Mouse (Mus musculus): ENCODE data around the gene Smyd3. TPM values are rescaled to one million over a fixed set of nuclear protein-coding genes. Genes with fewer than 3 reads are reported as not detected.

Gene Smyd3
- polyA plus RNA-seq, 1 experiment from 2014 or later = 18.3 TPM

- peak; percentile 93 for DNase-seq (ENCODE audit: low spot score)
- H3K4me3 ChIP-seq (replicated peaks; ENCODE audit: low read depth, low read length) = no peak overlapping the region
- WGBS = 26% methylated on average over 11 of the region's 11 CpGs
- H3K27me3 ChIP-seq (ENCODE audit: insufficient read depth, low read length) = no peaks in the 10 kb centered on the region
- 0 out of 2 replicates have a peak, but pooled peaks cover 6% of the 10 kb centered on the region for H3K4me1 ChIP-seq (replicated peaks; ENCODE audit: insufficient read depth, low read length)
- no peaks in the 10 kb centered on the region for H3K9me3 ChIP-seq (replicated peaks; ENCODE audit: low read length)
- peak overlapping the region; percentile 65; the same call in 1 of the 2 replicates for H3K27ac ChIP-seq
- no peak for TF ChIP-seq CTCF (IDR thresholded peaks at IDR 0.05; ENCODE audit: low read depth)
- no peak for ATAC-seq (replicated peaks; ENCODE audit: low FRiP score, low read depth)
- no peaks in the 10 kb centered on the region for H3K36me3 ChIP-seq (ENCODE audit: insufficient read depth, low read length)
- H3K4me2 ChIP-seq (ENCODE audit: low read length) = no peak overlapping the region
- no peak overlapping the region for H3K9ac ChIP-seq (ENCODE audit: low read depth, low read length)
Measured at GRCm38 (mm10) chr1:179143154-179143832, 374.5 kb downstream of the Smyd3 start.

DNA sequence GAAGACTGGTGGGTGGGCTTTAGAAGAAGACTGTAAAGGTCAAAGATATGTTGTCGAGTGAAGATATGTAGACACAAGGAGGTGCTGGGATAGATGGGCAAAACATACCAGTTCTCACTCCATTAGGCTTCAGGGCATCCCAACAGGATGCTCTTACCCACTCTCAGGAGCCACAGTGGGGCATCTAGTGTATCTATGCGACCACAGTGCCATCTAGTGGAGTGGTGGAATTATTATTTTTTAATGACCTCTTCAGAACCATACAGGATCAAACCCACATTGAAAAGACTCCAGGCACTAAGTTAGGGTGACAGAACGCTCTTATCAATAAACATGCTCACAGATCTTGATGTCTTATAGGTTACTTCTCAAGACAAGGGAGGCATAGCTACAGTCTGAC, 375.7 kb downstream of the Smyd3 start:
- H3K27ac ChIP-seq = no peak overlapping the region
- WGBS = 39% methylated on average over 3 of the region's 3 CpGs
- peak; percentile 37; the same call in 1 of the 2 replicates for ATAC-seq (replicated peaks; ENCODE audit: low FRiP score, low read depth)

DNA sequence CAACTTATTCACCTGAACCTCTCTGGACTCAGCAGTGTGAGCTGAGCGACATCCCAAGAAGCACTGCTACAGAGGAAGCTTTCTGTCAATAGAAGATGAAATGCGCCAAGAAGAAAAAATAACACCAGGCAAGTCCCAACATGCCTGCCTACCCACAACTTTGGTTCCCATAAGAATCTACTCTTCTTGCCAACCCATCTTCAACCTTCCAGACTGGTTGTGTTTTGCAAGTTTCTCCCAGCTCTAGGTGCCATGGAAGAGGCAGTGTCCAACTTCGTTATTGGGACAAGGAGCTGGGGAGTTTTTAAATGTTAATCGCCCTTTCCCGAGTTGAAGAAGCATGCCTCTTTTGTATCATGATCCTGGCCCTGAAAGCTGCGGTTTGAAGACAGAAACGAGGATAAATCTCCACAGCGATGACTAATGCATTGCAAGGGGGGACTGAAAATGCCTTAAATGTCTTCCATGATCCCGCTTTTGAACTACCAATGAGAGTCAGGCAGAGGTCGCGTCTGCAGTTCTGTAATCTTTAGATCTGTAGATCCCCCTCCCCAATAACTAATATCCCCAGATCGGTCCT, 376.7 kb downstream of the Smyd3 start:
- ATAC-seq (replicated peaks; ENCODE audit: low FRiP score, low read depth) = no peak
- 0 out of 2 replicates have a peak, but pooled peaks cover 15% of the 10 kb centered on the region for H3K4me1 ChIP-seq (replicated peaks; ENCODE audit: insufficient read depth, low read length)
- H3K9ac ChIP-seq (ENCODE audit: low read depth, low read length) = no peak overlapping the region
- DNase-seq (ENCODE audit: low spot score) = peak; percentile 41
- H3K9me3 ChIP-seq (replicated peaks; ENCODE audit: low read length) = no peaks in the 10 kb centered on the region
- no peak overlapping the region for H3K4me3 ChIP-seq (replicated peaks; ENCODE audit: low read depth, low read length)
- no peak for TF ChIP-seq CTCF (IDR thresholded peaks at IDR 0.05; ENCODE audit: low read depth)
- 72% methylated on average over 12 of the region's 12 CpGs for WGBS
- H3K27ac ChIP-seq = no peak overlapping the region
- no peaks in the 10 kb centered on the region for H3K36me3 ChIP-seq (ENCODE audit: insufficient read depth, low read length)
- H3K27me3 ChIP-seq (ENCODE audit: insufficient read depth, low read length) = no peaks in the 10 kb centered on the region
- H3K4me2 ChIP-seq (ENCODE audit: low read length) = no peak overlapping the region

More for the DNA sequence above, 375.7 kb downstream of the Smyd3 start:
- peak; percentile 82 for DNase-seq (ENCODE audit: low spot score)
- 0 out of 2 replicates have a peak, but pooled peaks cover 6% of the 10 kb centered on the region for H3K4me1 ChIP-seq (replicated peaks; ENCODE audit: insufficient read depth, low read length)
- peak; percentile 84 for TF ChIP-seq CTCF (IDR thresholded peaks at IDR 0.05; ENCODE audit: low read depth)
- no peaks in the 10 kb centered on the region for H3K36me3 ChIP-seq (ENCODE audit: insufficient read depth, low read length)
- H3K27me3 ChIP-seq (ENCODE audit: insufficient read depth, low read length) = no peaks in the 10 kb centered on the region
- no peak overlapping the region for H3K9ac ChIP-seq (ENCODE audit: low read depth, low read length)
- H3K4me2 ChIP-seq (ENCODE audit: low read length) = no peak overlapping the region
- no peak overlapping the region for H3K4me3 ChIP-seq (replicated peaks; ENCODE audit: low read depth, low read length)
- H3K9me3 ChIP-seq (replicated peaks; ENCODE audit: low read length) = no peaks in the 10 kb centered on the region

- Histone ChIP-seq H3K4me2 (ENCODE audit: low read length) (0 out of 2 replicates have a peak overlapping the region, but pooled peaks have one; percentile 0), H3K27me3 (ENCODE audit: insufficient read depth, low read length) (no peaks in the 10 kb centered on the region), H3K36me3 (ENCODE audit: insufficient read depth, low read length) (no peaks in the 10 kb centered on the region), H3K4me3 (replicated peaks; ENCODE audit: low read depth, low read length) (no peak overlapping the region), H3K27ac (no peak overlapping the region), H3K9ac (ENCODE audit: low read depth, low read length) (no peak overlapping the region), H3K4me1 (replicated peaks; ENCODE audit: insufficient read depth, low read length) (0 out of 2 replicates have a peak, but pooled peaks cover 8% of the 10 kb centered on the region), H3K9me3 (replicated peaks; ENCODE audit: low read length) (peaks cover 7% of the 10 kb centered on the region)
- peak; percentile 44 for DNase-seq (ENCODE audit: low spot score)
- no peak for ATAC-seq (replicated peaks; ENCODE audit: low FRiP score, low read depth)
- TF ChIP-seq CTCF (IDR thresholded peaks at IDR 0.05; ENCODE audit: low read depth) = peak; percentile 58
- WGBS = 56% methylated on average over 3 of the region's 3 CpGs
Measured at GRCm38 (mm10) chr1:179137145-179137477, 380.7 kb downstream of the Smyd3 start.

DNA sequence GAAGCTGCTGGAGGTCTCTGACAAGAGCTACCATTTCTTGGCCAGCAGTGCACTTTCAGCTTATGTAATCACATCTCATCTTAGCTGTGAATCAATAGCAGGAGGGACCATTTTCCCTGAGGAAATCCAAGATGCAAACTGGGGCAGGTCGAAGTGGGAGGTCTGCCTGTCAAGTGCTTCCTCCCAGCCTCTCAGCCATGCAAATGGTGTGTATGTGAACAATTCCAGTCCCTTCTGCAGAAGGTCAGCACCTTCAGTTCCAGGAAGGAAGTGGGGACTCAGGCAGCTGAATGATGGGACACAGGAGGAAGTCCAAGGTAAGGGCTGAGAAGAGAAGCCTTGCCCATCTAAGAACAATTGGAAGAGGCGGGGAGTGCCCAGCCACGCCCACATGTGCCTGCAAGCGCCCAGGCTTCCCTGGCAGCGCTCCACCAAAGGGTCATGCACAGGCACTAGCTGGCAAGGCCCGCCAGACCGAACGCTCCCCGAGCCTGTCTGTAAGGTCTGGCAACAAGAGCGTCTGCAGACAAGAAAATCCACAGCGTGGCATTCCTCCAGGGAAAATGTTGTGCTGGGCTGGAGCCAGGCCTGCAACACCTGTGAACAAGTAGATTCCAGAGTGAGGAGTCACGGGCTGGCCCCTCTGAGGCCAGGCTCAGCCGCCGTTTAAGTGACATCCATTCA, 381.2 kb downstream of the Smyd3 start:
- H3K36me3 ChIP-seq (ENCODE audit: insufficient read depth, low read length) = no peaks in the 10 kb centered on the region
- no peak overlapping the region for H3K9ac ChIP-seq (ENCODE audit: low read depth, low read length)
- WGBS = 40% methylated on average over 14 of the region's 14 CpGs
- no peak for TF ChIP-seq CTCF (IDR thresholded peaks at IDR 0.05; ENCODE audit: low read depth)
- 0 out of 2 replicates have a peak, but pooled peaks cover 8% of the 10 kb centered on the region for H3K4me1 ChIP-seq (replicated peaks; ENCODE audit: insufficient read depth, low read length)
- peaks cover 7% of the 10 kb centered on the region for H3K9me3 ChIP-seq (replicated peaks; ENCODE audit: low read length)
- H3K4me2 ChIP-seq (ENCODE audit: low read length) = 0 out of 2 replicates have a peak overlapping the region, but pooled peaks have one; percentile 0
- H3K27ac ChIP-seq = no peak overlapping the region
- peak; percentile 40; the same call in 1 of the 2 replicates for ATAC-seq (replicated peaks; ENCODE audit: low FRiP score, low read depth)
- peak; percentile 71 for DNase-seq (ENCODE audit: low spot score)
- no peak overlapping the region for H3K4me3 ChIP-seq (replicated peaks; ENCODE audit: low read depth, low read length)
- no peaks in the 10 kb centered on the region for H3K27me3 ChIP-seq (ENCODE audit: insufficient read depth, low read length)

DNA sequence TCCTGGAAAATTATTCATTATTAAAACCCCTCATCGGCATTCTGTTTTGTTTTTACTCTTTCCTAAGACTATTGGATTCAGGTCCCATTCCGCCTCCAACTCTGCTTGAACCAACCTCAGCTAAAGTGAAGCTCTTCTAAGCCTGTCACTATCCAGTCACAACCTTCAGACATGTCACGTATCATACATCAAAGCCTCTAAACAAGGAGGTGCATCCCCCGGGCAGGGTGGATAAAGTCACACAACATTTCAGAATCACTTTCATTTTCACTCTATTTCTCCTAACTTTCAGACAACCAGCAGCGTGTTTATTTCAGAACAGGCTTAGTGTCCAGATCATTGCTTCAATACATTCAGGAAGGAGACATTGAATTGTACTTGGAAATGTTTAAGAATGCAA, 387.8 kb downstream of the Smyd3 start:
- H3K9ac ChIP-seq (ENCODE audit: low read depth, low read length) = no peak overlapping the region

More for the DNA sequence above, 387.8 kb downstream of the Smyd3 start:
- no peak overlapping the region for H3K4me2 ChIP-seq (ENCODE audit: low read length)
- no peaks in the 10 kb centered on the region for H3K36me3 ChIP-seq (ENCODE audit: insufficient read depth, low read length)
- H3K9me3 ChIP-seq (replicated peaks; ENCODE audit: low read length) = peaks cover 7% of the 10 kb centered on the region
- 92% methylated on average over 5 of the region's 5 CpGs for WGBS
- TF ChIP-seq CTCF (IDR thresholded peaks at IDR 0.05; ENCODE audit: low read depth) = no peak
- no peaks in the 10 kb centered on the region for H3K27me3 ChIP-seq (ENCODE audit: insufficient read depth, low read length)
- no peaks in the 10 kb centered on the region for H3K4me1 ChIP-seq (replicated peaks; ENCODE audit: insufficient read depth, low read length)
- H3K4me3 ChIP-seq (replicated peaks; ENCODE audit: low read depth, low read length) = no peak overlapping the region
- ATAC-seq (replicated peaks; ENCODE audit: low FRiP score, low read depth) = no peak
- DNase-seq (ENCODE audit: low spot score) = no peak
- H3K27ac ChIP-seq = no peak overlapping the region
